Mouse (Mus musculus) kidney, postnatal 14 days (tissue): ENCODE measurements around the gene Mrpl2.

Source experiments
- DNase-seq: peaks from one replicate; pipeline ENCODE4 v3.0.0; 2022; ENCODE audit warnings: mixed read lengths

The Mrpl2 gene

GRCm38 (mm10) chr17:46673850-46674529 is 28.0 kb downstream of the Mrpl2 start, which contains the start of gene Rrp36:
Gene Rrp36 (minus strand): TSS chr17:46674352.
- DNase-seq = peak; percentile 94

DNA sequence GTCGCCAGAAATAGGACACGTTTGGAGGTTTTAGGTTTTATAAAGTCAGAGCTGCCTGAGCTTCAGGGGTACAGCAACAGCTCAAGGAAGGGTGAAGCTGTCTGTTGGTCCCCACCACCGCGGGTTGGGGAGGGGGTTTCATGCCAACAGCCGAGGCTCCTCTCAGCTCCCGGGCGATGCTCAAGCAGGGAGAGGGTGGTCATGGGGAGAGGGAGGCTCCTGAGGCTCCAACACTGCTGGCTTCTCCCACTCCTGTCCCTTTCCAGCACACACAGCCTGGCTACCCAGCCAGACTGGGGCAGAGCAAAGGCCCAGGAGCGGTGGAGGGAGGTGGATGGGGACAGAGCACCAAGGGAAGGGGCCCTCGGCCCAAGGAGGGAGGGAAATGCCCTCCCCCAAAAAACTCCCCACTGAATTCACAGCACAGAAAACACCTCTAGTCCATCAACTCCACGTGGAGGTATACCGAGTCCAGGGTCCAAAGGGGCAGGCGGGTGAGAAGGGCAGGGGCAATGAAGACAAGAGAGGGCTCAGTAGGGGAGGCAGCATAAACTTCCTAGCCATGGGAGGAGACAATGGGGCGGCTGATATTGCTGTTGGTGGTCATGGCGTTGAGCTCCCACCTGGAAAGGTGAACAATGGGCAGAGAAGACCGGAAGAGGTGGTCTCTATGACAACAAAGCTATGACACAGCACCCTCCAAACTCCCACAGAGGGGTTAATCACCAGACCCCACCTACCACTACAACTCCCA is 28.7 kb downstream of the Mrpl2 start:
- no peak for DNase-seq

DNA sequence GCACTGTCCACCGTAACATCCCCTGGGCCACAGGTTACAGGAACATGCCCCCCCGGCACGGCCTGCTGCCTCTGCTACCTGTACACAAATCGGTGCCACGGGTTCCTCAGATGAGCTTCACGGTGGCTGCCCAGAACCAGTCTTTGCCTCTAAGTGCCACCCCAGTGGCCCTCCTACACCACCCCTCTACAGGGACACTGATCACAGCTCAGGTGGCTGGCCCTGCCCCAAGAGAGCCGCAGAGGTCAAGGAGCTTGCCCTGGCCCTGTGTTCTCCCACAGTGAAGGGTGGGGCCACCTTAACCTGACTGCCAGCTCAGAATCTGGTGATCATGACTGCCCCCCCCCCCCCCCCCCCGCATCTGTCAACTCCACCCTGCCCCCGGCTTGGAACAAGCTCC is 32.4 kb downstream of the Mrpl2 start, which contains the start of gene Mea1:
Mea1 (plus strand) TSS at position 378 of the 400 bp plus-strand sequence.
- peak; percentile 31 for DNase-seq

DNA sequence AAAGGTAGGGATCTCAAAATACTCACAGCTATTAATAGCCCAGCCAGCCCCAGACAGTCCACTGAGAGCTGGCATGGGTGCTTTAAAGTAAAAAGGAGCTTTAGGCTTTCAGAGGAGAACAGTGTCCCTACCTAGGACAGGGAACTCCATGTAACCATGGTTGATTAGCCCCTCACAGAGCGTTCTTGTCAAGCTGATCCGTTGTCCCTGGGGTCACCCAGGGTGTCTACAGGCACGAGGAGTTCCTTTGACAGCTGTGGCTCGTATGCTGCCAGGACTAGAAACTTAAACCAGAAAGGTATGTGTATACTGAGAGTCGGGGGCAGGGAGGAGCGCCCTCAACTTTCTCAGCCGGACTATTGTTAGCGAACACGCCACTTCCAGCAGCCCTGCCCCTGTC is 32.9 kb downstream of the Mrpl2 start:
- DNase-seq = no peak

DNA sequence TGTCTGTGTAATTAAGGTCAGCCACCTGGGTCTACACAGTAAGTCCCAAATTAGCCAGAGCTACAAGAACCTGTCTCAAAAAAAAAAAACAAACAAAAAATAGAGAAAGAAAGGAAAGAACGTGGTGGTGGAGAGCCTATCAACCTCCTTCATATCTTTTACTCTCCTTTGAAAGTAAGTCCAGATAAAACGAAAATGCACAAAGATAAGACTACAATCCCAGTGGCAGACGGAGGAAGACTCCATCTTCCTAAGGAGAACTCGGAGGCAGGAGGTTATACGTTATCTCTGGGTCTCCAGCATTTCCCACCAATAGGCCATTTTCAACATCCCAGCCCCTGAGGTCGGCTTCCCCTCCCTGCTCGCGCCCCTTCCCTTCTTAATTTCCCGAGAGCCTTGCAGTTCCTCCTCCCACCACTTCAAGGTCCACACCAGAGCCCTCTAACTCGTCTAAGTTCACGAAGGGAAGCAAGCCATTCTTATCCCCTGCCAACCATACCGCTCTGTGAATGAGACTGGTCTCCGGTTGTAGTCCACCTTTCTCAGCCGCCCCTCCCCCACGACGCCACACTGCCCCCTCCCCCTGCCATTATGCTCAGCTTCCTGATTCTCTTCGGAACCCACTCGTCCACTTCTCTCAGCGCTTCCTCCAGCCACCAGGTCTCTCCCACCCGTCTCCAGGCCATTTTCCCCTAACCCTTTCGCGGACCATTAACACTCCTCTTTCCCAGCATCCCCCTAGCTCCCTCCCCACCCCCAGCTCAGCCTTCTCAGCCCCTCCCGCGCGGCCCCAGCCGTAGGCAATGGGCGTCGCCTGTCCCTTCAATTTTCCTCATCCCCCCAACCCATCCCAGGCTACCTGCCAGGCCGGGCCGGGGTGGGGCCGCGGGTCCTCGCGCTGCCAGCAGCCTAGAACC is 34.1 kb downstream of the Mrpl2 start:
- DNase-seq = peak; percentile 62

- peak; percentile 99 for DNase-seq
These were observed 34.8 kb downstream of the Mrpl2 start, which contains the start of gene Klhdc3 for GRCm38 (mm10) chr17:46680760-46681373. Gene Klhdc3 (minus strand): TSS chr17:46680914.

DNA sequence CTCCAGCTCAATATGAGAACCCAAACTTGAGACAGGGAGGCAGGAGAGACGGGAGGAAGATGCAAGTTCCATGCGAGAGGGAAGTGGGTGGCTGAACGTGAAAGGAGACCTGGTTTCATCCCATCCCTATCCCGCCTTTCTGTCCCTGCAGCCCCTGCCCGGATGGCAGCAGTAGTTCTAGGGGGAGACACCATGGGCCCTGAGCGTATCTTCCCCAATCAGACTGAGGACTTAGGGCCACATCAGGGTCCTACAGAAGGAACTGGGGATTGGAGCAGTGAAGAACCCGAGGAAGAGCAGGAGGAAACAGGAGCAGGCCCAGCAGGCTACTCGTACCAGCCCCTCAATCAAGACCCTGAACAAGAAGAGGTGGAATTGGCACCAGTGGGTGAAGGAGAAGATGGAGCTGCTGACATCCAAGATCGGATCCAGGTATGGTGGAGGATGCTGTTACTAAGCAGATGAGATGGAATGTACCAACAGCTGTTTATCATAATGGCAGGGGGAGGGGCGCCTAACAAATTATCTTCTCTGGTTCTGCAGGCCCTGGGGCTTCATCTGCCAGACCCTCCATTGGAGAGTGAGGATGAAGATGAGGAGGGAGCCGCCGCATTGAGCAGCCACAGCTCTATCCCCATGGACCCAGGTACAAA is 35.6 kb downstream of the Mrpl2 start:
- DNase-seq = no peak

DNA sequence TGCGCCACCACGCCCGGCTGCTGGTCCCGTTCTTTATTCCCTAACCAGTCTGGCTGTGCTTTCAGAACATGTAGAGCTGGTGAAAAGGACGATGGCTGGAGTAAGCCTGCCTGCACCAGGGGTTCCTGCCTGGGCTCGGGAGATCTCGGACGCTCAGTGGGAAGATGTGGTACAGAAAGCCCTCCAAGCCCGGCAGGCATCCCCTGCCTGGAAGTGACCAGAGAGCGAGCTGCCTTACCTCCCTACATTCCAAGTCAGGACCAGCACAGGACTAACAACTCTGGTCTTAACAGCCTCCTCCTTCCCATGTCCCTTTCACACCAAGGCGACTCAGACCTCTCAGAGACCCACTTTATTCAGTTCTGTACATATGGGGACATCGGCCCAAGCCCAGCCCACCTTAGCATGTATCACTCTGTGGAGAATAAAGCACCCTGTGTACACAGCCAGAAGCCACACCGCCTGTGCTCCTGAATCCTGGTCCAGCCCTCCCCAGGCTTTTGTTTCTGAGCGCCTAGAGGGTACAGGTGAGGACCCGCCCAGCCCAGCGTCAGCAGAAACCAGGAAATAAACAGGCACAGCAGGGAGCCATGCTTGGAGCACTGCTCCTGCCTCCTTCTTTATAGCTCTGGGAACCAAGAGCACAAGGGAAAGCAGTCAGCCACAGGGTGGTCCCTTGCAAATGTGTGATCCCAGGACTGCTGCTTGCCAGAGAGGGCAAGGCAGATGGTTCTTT is 36.8 kb downstream of the Mrpl2 start:
- no peak for DNase-seq

- no peak for DNase-seq
These were observed 39.9 kb downstream of the Mrpl2 start for GRCm38 (mm10) chr17:46685913-46686312.

DNA sequence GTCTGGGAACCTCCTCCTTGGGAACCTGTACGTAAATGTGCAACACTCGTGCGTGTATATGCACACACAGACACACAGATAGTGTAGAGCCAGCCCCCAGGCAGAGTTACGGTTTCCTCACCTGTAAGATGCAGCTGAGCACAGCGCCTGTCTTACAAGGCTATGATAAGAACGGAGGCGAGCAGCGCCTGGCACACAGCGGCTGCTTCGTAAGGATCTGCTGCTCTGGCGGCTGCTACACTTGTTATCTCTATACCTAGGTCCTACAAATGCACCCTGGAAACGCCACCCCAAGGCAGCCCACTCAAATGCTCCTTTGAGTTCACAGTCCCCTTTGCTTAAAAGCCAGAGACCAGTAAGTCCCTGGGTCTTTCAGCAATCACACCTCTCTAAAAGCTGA is 44.6 kb downstream of the Mrpl2 start:
- no peak for DNase-seq

- DNase-seq = no peak
These were observed 45.4 kb downstream of the Mrpl2 start for GRCm38 (mm10) chr17:46691390-46691789.

DNA sequence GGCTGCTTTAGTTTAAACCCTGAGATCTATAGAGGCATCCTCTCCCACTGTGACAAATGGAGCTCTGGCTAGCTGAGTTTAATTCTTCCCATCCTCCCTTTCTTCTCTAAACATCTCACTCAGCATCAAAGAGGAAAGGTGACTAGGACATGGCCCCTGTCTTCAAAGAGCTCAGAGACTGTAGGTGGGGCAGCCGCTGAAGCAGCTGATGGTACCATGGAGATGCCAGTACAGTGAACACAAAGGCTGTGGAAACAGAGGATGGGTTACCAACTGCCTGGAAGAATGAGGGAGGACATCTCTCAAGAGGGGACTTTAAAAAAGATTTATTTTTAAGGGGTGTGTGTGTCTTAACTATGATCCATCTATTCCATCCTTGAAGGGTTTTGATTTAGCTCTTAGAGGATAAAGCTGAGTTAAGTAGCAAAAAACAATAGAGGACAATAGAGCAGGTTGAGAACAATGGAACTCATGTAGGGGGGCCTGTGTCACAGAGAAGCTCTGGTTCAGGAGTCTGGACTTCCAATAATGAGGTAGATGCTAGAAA is 48.6 kb downstream of the Mrpl2 start:
- no peak for DNase-seq

DNA sequence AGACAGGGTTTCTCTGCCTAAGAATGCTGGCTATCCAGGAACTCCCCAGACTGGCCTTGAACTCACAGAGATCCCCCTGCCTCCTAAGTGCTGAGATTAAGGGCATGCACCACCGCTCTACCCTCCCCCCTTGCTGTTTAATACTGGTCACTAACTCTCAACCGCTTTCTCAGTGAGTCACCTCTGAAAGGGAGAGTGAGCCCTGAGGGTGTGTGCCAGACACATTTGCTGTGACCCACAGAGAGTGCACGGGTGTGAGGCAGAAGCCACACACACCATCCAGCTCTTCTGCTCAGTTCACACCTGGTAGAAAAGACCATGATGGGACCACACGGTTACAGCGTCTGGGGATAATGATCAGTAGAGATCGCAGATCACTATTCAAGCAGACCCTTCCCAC is 52.5 kb downstream of the Mrpl2 start:
- DNase-seq = no peak

DNA sequence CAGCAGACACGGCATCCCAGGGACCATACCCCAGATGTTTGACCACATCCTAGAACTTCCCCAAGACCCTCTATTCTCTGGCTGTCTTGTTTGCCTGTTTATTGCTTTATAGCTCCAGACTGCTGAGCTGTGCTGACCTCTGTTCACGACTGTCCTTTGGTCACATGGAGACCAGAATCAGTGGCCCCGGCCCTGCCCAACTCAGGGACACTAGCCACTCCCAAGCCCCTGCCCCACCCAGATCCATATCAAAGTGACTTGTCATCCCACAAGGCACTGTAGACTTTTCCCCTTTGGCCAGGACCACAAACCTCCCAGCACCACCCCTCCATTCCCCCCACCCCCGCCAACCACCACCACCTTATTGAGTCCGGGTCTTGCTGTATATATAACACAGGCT is 53.2 kb downstream of the Mrpl2 start:
- no peak for DNase-seq
